Mouse (Mus musculus): ENCODE results near the gene Tbc1d24.
A peak's percentile ranks its signal among the peaks of the same experiment; 100 is the strongest.
"Not testable (repeated sequence)": the region's sequence is repeated elsewhere in the genome, so short reads cannot be mapped to it uniquely, and the experiment has no call there.

The Tbc1d24 gene

DNA sequence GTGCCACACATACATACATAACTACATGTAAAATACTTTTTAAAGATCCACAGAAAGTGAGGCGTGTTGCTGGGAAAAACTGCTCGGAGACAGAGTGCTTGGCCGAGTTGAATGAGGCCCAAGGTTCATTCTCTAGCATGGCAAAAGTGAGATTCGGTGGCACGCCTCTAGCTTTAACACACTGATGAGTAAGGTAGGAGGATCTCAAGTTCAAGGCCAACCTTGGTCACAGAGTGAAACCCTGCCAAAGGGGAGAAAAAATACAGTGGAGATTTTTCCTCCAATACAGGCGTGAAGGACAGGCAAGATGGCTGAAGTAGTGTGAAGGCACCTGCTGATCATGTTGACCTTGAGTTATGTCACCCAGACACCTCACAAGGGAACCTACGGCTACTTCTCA, 55.9 kb downstream of the Tbc1d24 start:
- no peak for DNase-seq (ENCODE audit: low read depth, low spot score)

GRCm38 (mm10) chr17:24142897-24143296, 62.5 kb downstream of the Tbc1d24 start:
- DNase-seq (ENCODE audit: low read depth, low spot score) = no peak

GRCm38 (mm10) chr17:24141425-24141920, 63.9 kb downstream of the Tbc1d24 start:
- DNase-seq (ENCODE audit: low read depth, low spot score) = peak; percentile 99

GRCm38 (mm10) chr17:24140845-24141424, 64.4 kb downstream of the Tbc1d24 start:
- DNase-seq (ENCODE audit: low read depth, low spot score) = peak; percentile 38

DNA sequence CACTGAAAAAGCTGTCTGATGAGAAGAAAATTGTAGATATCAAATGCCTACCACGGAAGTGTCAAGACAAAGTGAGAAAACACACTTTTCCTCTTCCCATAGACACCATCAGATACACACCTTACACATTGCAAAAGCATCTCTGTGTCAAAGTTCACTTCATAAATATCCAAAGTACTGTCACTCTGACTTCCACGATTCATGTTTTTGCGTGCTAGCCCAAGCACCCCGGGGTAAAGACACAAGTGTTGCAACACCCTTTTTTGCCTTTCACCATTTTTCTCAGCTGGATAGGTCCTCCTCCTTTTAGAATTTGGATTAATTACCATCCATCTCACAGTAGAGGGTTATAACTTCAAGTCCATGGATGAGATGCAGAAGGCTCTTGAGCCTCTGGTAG, 65.4 kb downstream of the Tbc1d24 start:
- DNase-seq (ENCODE audit: low read depth, low spot score) = no peak

DNA sequence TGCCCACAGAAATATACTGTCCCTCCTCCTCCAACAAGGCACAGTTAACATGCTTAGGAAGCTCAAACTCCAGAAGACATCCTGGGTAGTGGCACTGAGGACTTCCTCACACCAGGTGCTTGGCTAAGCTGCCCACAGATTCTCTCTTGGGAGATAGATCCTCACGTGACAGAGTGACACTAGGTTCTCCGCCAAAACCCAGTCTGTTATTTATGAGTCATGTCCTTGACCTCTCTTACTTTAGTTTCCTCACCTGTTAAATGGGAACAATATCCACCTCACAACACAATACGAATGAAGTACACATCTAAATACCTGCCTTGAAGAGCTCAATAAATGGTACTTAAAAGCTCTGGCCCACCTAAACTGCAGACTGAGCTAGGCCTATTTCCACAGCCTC, 66.1 kb downstream of the Tbc1d24 start:
- peak; percentile 85 for DNase-seq (ENCODE audit: low read depth, low spot score)

- DNase-seq (ENCODE audit: low read depth, low spot score) = no peak
Observed at GRCm38 (mm10) chr17:24137226-24137880, 68.0 kb downstream of the Tbc1d24 start.

GRCm38 (mm10) chr17:24134062-24134461, 71.3 kb downstream of the Tbc1d24 start:
- peak; percentile 73 for DNase-seq (ENCODE audit: low read depth, low spot score)

GRCm38 (mm10) chr17:24132919-24133318, 72.4 kb downstream of the Tbc1d24 start:
- DNase-seq (ENCODE audit: low read depth, low spot score) = not testable (repeated sequence)

- peak; percentile 62 for DNase-seq (ENCODE audit: low read depth, low spot score)
Observed at GRCm38 (mm10) chr17:24131570-24131969, 73.8 kb downstream of the Tbc1d24 start.

GRCm38 (mm10) chr17:24129246-24129645, 76.1 kb downstream of the Tbc1d24 start:
- not testable (repeated sequence) for DNase-seq (ENCODE audit: low read depth, low spot score)

- no peak for DNase-seq (ENCODE audit: low read depth, low spot score)
Observed at GRCm38 (mm10) chr17:24127592-24127991, 77.8 kb downstream of the Tbc1d24 start.

- peak; percentile 46 for DNase-seq (ENCODE audit: low read depth, low spot score)
Observed at GRCm38 (mm10) chr17:24126801-24127200, 78.6 kb downstream of the Tbc1d24 start.

Measured in ZHBTc4 (cell line).